Mouse (Mus musculus): ENCODE measurements around the gene Smco4. TPM values are rescaled to one million over a fixed set of nuclear protein-coding genes. Genes with fewer than 3 reads are reported as not detected.

Gene Smco4
- total and polyA plus RNA-seq, 2 experiments: 5.9 to 7.9 TPM

GRCm38 (mm10) chr9:15529275-15529964, 36.2 kb downstream of the Smco4 start:
- no peak overlapping the region for H3K27ac ChIP-seq (replicated peaks; ENCODE audit: insufficient read depth, low read depth, low read length)
- H3K4me1 ChIP-seq (ENCODE audit: control insufficient read depth, insufficient read depth, low read length): peaks cover 33% of the 10 kb centered on the region
- H3K9ac ChIP-seq (ENCODE audit: low read depth, low read length): no peak overlapping the region
- H3K36me3 ChIP-seq (ENCODE audit: control insufficient read depth, insufficient read depth, low read length): no peaks in the 10 kb centered on the region
- H3K79me2 ChIP-seq (ENCODE audit: control insufficient read depth, insufficient read depth, low read length): peaks cover 4% of the 10 kb centered on the region; the same call in 1 of the 2 replicates
- no peaks in the 10 kb centered on the region for H3K27me3 ChIP-seq (ENCODE audit: control insufficient read depth, insufficient read depth, low read length)
- 31% methylated on average over 8 of the region's 8 CpGs for WGBS
- TF ChIP-seq CTCF (IDR thresholded peaks at IDR 0.05; ENCODE audit: low read depth, low read length) (no peak), POLR2A (IDR thresholded peaks at IDR 0.05; ENCODE audit: extremely low read depth, insufficient read depth, low read length) (no peak)
- H3K4me3 ChIP-seq (ENCODE audit: insufficient read depth, low read depth, low read length): no peak overlapping the region
- peak; percentile 70 for DNase-seq (ENCODE audit: extremely low read depth, low read depth, low spot score)

- no peak overlapping the region for H3K9ac ChIP-seq (ENCODE audit: low read depth, low read length)
- peaks cover 32% of the 10 kb centered on the region for H3K4me1 ChIP-seq (ENCODE audit: control insufficient read depth, insufficient read depth, low read length)
- DNase-seq (ENCODE audit: extremely low read depth, low read depth, low spot score): no peak
- no peaks in the 10 kb centered on the region for H3K27me3 ChIP-seq (ENCODE audit: control insufficient read depth, insufficient read depth, low read length)
- H3K4me3 ChIP-seq (ENCODE audit: insufficient read depth, low read depth, low read length): no peak overlapping the region
- WGBS: 78% methylated on average over 2 of the region's 2 CpGs
- H3K27ac ChIP-seq (replicated peaks; ENCODE audit: insufficient read depth, low read depth, low read length): no peak overlapping the region
- H3K36me3 ChIP-seq (ENCODE audit: control insufficient read depth, insufficient read depth, low read length): no peaks in the 10 kb centered on the region
- no peak for TF ChIP-seq POLR2A (IDR thresholded peaks at IDR 0.05; ENCODE audit: extremely low read depth, insufficient read depth, low read length)
- no peak for TF ChIP-seq CTCF (IDR thresholded peaks at IDR 0.05; ENCODE audit: low read depth, low read length)
- H3K79me2 ChIP-seq (ENCODE audit: control insufficient read depth, insufficient read depth, low read length): peaks cover 2% of the 10 kb centered on the region; the same call in 1 of the 2 replicates
Observed at GRCm38 (mm10) chr9:15529965-15530320, 36.7 kb downstream of the Smco4 start.

DNA sequence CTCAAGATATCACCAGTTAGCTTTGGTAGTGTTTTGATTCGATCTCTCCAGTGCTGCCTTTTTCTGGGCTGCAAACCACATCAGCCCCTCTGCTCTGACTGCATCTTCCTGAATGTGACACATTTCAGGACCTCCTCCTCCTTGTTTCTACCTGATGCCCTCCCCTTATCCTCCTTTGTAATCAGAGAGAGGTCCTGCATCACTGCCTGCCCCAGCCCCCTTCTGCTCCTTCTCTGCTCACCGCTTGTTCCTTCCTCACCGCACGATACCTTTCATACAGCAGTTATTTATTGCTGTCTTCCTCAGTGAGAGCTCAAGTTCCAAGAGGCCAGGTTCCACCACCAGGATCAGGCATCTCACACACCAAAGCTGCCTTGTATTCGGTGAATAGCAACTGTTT, 38.0 kb downstream of the Smco4 start:
- TF ChIP-seq CTCF (IDR thresholded peaks at IDR 0.05; ENCODE audit: low read depth, low read length) (no peak), POLR2A (IDR thresholded peaks at IDR 0.05; ENCODE audit: extremely low read depth, insufficient read depth, low read length) (no peak)
- no peak for DNase-seq (ENCODE audit: extremely low read depth, low read depth, low spot score)
- no peaks in the 10 kb centered on the region for H3K27me3 ChIP-seq (ENCODE audit: control insufficient read depth, insufficient read depth, low read length)
- H3K27ac ChIP-seq (replicated peaks; ENCODE audit: insufficient read depth, low read depth, low read length): no peak overlapping the region
- no peak overlapping the region for H3K4me3 ChIP-seq (ENCODE audit: insufficient read depth, low read depth, low read length)
- peaks cover 37% of the 10 kb centered on the region for H3K4me1 ChIP-seq (ENCODE audit: control insufficient read depth, insufficient read depth, low read length)
- 92% methylated on average over 5 of the region's 5 CpGs for WGBS
- 0 out of 2 replicates have a peak, but pooled peaks cover 2% of the 10 kb centered on the region for H3K79me2 ChIP-seq (ENCODE audit: control insufficient read depth, insufficient read depth, low read length)
- H3K36me3 ChIP-seq (ENCODE audit: control insufficient read depth, insufficient read depth, low read length): no peaks in the 10 kb centered on the region
- H3K9ac ChIP-seq (ENCODE audit: low read depth, low read length): no peak overlapping the region

GRCm38 (mm10) chr9:15533336-15534070, 40.3 kb downstream of the Smco4 start:
- no peak for DNase-seq (ENCODE audit: extremely low read depth, low read depth, low spot score)
- Histone ChIP-seq H3K4me3 (ENCODE audit: insufficient read depth, low read depth, low read length) (no peak overlapping the region), H3K4me1 (ENCODE audit: control insufficient read depth, insufficient read depth, low read length) (peaks cover 43% of the 10 kb centered on the region), H3K36me3 (ENCODE audit: control insufficient read depth, insufficient read depth, low read length) (no peaks in the 10 kb centered on the region), H3K27ac (replicated peaks; ENCODE audit: insufficient read depth, low read depth, low read length) (no peak overlapping the region), H3K79me2 (ENCODE audit: control insufficient read depth, insufficient read depth, low read length) (0 out of 2 replicates have a peak, but pooled peaks cover 2% of the 10 kb centered on the region), H3K27me3 (ENCODE audit: control insufficient read depth, insufficient read depth, low read length) (no peaks in the 10 kb centered on the region), H3K9ac (ENCODE audit: low read depth, low read length) (no peak overlapping the region)
- TF ChIP-seq CTCF (IDR thresholded peaks at IDR 0.05; ENCODE audit: low read depth, low read length) (no peak), POLR2A (IDR thresholded peaks at IDR 0.05; ENCODE audit: extremely low read depth, insufficient read depth, low read length) (no peak)
- WGBS: 86% methylated on average over 11 of the region's 11 CpGs

DNA sequence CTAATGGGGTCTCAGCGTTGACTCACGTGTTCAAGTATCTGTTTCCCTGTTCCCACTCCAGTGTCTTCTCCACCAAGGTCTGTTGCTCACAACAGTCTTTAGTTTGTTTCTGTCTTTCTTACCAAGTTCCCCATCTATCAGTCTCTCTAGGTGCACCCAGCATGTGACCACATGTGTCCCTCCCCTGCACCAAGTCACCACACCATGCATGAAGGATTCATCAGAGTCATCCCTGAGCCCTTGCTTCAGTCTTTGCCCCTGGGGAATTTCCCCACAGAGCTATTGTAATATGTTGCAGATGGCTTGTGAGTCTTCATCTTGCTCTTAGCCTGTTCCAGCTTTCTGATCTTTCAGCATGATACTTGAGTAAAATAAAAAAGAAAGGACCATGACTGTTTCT, 40.9 kb downstream of the Smco4 start:
- Histone ChIP-seq H3K4me1 (ENCODE audit: control insufficient read depth, insufficient read depth, low read length) (peaks cover 37% of the 10 kb centered on the region), H3K79me2 (ENCODE audit: control insufficient read depth, insufficient read depth, low read length) (0 out of 2 replicates have a peak, but pooled peaks cover 2% of the 10 kb centered on the region), H3K27me3 (ENCODE audit: control insufficient read depth, insufficient read depth, low read length) (no peaks in the 10 kb centered on the region), H3K27ac (replicated peaks; ENCODE audit: insufficient read depth, low read depth, low read length) (no peak overlapping the region), H3K9ac (ENCODE audit: low read depth, low read length) (no peak overlapping the region), H3K36me3 (ENCODE audit: control insufficient read depth, insufficient read depth, low read length) (no peaks in the 10 kb centered on the region), H3K4me3 (ENCODE audit: insufficient read depth, low read depth, low read length) (no peak overlapping the region)
- DNase-seq (ENCODE audit: extremely low read depth, low read depth, low spot score): no peak
- TF ChIP-seq POLR2A (IDR thresholded peaks at IDR 0.05; ENCODE audit: extremely low read depth, insufficient read depth, low read length) (no peak), CTCF (IDR thresholded peaks at IDR 0.05; ENCODE audit: low read depth, low read length) (no peak)
- 98% methylated on average over 2 of the region's 2 CpGs for WGBS
